Comparison of ENCODE assay signal across 8 mouse cellular contexts in the genomic region with DNA sequence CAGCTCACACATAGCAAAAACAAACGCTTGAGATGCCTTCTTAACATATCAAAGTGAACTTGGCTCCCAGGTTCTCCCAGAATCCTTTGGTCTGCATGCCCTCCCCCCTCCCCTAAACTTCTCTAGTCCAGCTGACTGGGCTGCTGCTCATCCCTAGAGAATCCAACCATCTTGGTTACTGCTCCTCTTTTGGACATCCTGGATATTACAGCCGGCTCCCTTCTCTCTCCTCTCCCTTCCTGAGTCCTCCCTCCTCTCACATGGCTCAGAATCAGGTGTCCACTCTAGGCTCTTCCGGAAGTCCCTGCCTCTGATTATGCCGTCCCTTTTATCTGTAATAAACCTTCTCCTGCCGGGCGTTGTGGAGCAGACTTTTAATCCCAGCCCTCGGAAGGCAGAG. TPM values are rescaled to one million over a fixed set of nuclear protein-coding genes. Genes with fewer than 3 reads are reported as not detected.
A peak's percentile ranks its signal among the peaks of the same experiment; 100 is the strongest.
DNase-seq lines count a peak whose midpoint lies in the region; ATAC-seq lines count a peak whose summit lies in the region.

No protein-coding gene starts in this region.

- no peak overlapping the region for H3K4me3 ChIP-seq in lung, embryonic 16.5 days (ENCODE audit: low read length)
- no peak overlapping the region for H3K4me3 ChIP-seq in heart, embryonic 12.5 days
- no peak overlapping the region for H3K4me3 ChIP-seq in forebrain, embryonic 10.5 days

- H3K27me3 ChIP-seq in lung, embryonic 16.5 days (ENCODE audit: control insufficient read depth, insufficient read depth, low read depth, low read length), result no peaks in the 10 kb centered on the region
- H3K27me3 ChIP-seq in heart, embryonic 12.5 days (replicated peaks), result no peaks in the 10 kb centered on the region; the same call in 1 of the 2 replicates
- no peaks in the 10 kb centered on the region for H3K27me3 ChIP-seq in forebrain, embryonic 10.5 days (ENCODE audit: poor library complexity, severe bottlenecking)

- no peak for DNase-seq in lung, postnatal 25 days (ENCODE audit: low spot score)
- DNase-seq in ZHBTc4 (ENCODE audit: low read depth, low spot score), result peak; percentile 97
- no peak for DNase-seq in forebrain, embryonic 10.5 days (ENCODE audit: extremely low spot score, low spot score)
- DNase-seq in adrenal gland, postnatal 10 days, result no peak

- H3K9me3 ChIP-seq in lung, embryonic 16.5 days (ENCODE audit: control insufficient read depth, low read length), result peaks cover 3% of the 10 kb centered on the region
- peaks cover 9% of the 10 kb centered on the region for H3K9me3 ChIP-seq in heart, embryonic 12.5 days (replicated peaks)
- peaks cover 10% of the 10 kb centered on the region for H3K9me3 ChIP-seq in forebrain, embryonic 10.5 days

- peak; percentile 48; the same call in 1 of the 2 replicates for ATAC-seq in lung, embryonic 16.5 days (ENCODE audit: low read depth)
- ATAC-seq in heart, embryonic 12.5 days (ENCODE audit: insufficient number of reproducible peaks, low FRiP score), result no peak
- peak; percentile 2; the same call in 1 of the 2 replicates for ATAC-seq in megakaryocyte, adult 5-6 weeks (ENCODE audit: poor library complexity, severe bottlenecking)
- no peak for ATAC-seq in CD4-positive, CD25-positive, alpha-beta regulatory T cell, adult 4 months

- no peak overlapping the region for H3K9ac ChIP-seq in lung, embryonic 16.5 days (ENCODE audit: low read length)
- H3K9ac ChIP-seq in heart, embryonic 12.5 days, result no peak overlapping the region

- peaks cover 13% of the 10 kb centered on the region for H3K4me1 ChIP-seq in lung, embryonic 16.5 days (replicated peaks; ENCODE audit: control insufficient read depth, insufficient read depth, low read length)
- peaks cover 12% of the 10 kb centered on the region; the same call in 1 of the 2 replicates for H3K4me1 ChIP-seq in heart, embryonic 12.5 days (replicated peaks)
- H3K4me1 ChIP-seq in forebrain, embryonic 10.5 days, result peaks cover 14% of the 10 kb centered on the region; the same call in 1 of the 2 replicates

- peaks cover 7% of the 10 kb centered on the region; the same call in 1 of the 2 replicates for H3K36me3 ChIP-seq in lung, embryonic 16.5 days (ENCODE audit: control insufficient read depth, insufficient read depth, low read length)
- H3K36me3 ChIP-seq in heart, embryonic 12.5 days, result peaks cover 8% of the 10 kb centered on the region
- peaks cover 6% of the 10 kb centered on the region for H3K36me3 ChIP-seq in forebrain, embryonic 10.5 days (replicated peaks)

- no peak overlapping the region; the same call in 1 of the 2 replicates for H3K4me2 ChIP-seq in lung, embryonic 16.5 days (ENCODE audit: low read depth, low read length)
- H3K4me2 ChIP-seq in heart, embryonic 12.5 days, result peak overlapping the region; percentile 21

- H3K27ac ChIP-seq in lung, embryonic 16.5 days (ENCODE audit: low read length), result peak overlapping the region; percentile 95
- peak overlapping the region; percentile 71; the same call in 1 of the 2 replicates for H3K27ac ChIP-seq in heart, embryonic 12.5 days (ENCODE audit: poor library complexity, severe bottlenecking)
- H3K27ac ChIP-seq in forebrain, embryonic 10.5 days, result no peak overlapping the region

- 66% methylated on average over 7 of the region's 7 CpGs for WGBS in lung, embryonic 16.5 days
- 52% methylated on average over 7 of the region's 7 CpGs for WGBS in heart, embryonic 12.5 days
- 80% methylated on average over 7 of the region's 7 CpGs for WGBS in forebrain, embryonic 10.5 days

RNA-seq across cellular contexts. Expression of gene Morc3, which starts 15.1 kb away (rescaled TPM):
- 34.8 and 35.5 TPM in 2 replicates for polyA plus RNA-seq in lung, embryonic 16.5 days (2015; fragmentation: Nextera tagmentation; extraction: Ambion mirVana)
- 32.1 and 35.0 TPM in 2 replicates for polyA plus RNA-seq in heart, embryonic 12.5 days (2016; fragmentation: Nextera tagmentation; extraction: Ambion mirVana)
- total RNA-seq in megakaryocyte, adult 5-6 weeks (2015), result 123 and 137 TPM in 2 replicates
- 216 and 248 TPM in 2 replicates for total RNA-seq in megakaryocyte, adult 5-6 weeks (2017)
- polyA plus RNA-seq in forebrain, embryonic 10.5 days (2016; fragmentation: Nextera tagmentation; extraction: Ambion mirVana), result 28.4 and 32.4 TPM in 2 replicates
- total RNA-seq in adrenal gland, postnatal 10 days (2021), result 10 to 100 TPM; 30.1 to 45.4 TPM
- 100 to 1,000 TPM in 1 of 2 experiments, 10 to 100 TPM in 1; 90.1 to 129 TPM for polyA plus RNA-seq in CD4-positive, CD25-positive, alpha-beta regulatory T cell, adult 4 months (2017; shearing (Covaris generic))

Comparison
In these comparisons a context has a peak if more than half of its experiments do, and no peak if none do; other contexts are left out.
1. ATAC-seq: peak in lung, embryonic 16.5 days (single experiment) and megakaryocyte, adult 5-6 weeks (single experiment); none in heart, embryonic 12.5 days (single experiment) and CD4-positive, CD25-positive, alpha-beta regulatory T cell, adult 4 months (single experiment).